Mouse (Mus musculus): ENCODE measurements around the gene S100a10. TPM values are rescaled to one million over a fixed set of nuclear protein-coding genes. Genes with fewer than 3 reads are reported as not detected.

The S100a10 gene
- polyA plus RNA-seq, 1 experiment from 2014 or later, result 50.9 TPM

DNA sequence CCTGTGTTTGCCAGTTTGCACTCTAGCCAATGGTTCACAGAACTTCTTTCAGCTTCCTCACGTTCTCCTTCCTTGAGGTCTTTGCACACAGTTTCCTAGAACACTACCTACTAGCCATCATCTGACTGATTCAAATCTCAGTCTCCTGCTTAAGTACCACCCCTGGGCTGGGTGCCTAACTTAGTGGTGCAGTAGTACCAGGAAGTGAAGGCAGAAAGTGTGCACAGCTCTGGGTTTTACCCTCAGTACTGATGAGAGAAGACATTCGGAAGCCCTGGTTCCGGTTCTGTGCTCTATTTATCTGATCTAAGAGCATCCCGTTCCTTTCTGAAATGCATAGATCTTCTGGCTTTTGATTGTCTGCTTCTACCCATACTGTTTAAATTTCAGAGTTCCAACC lies 26.8 kb downstream of the S100a10 start:
- 64% methylated on average over 4 of the region's 4 CpGs for WGBS (ENCODE audit: insufficient replicate concordance)

GRCm38 (mm10) chr3:93583056-93583455 lies 28.2 kb downstream of the S100a10 start:
- no peaks in the 10 kb centered on the region for H3K36me3 ChIP-seq (replicated peaks)
- no peaks in the 10 kb centered on the region for H3K9me3 ChIP-seq (replicated peaks)
- H3K9ac ChIP-seq, result no peak overlapping the region
- no peak for ATAC-seq (ENCODE audit: insufficient read depth)
- H3K27ac ChIP-seq (replicated peaks), result no peak overlapping the region
- H3K4me3 ChIP-seq (replicated peaks), result no peak overlapping the region
- 39% methylated on average over 2 of the region's 2 CpGs for WGBS (ENCODE audit: insufficient replicate concordance)
- no peak overlapping the region for H3K4me2 ChIP-seq
- H3K4me1 ChIP-seq (replicated peaks), result no peaks in the 10 kb centered on the region
- H3K27me3 ChIP-seq, result no peaks in the 10 kb centered on the region

More for the DNA sequence above, 26.8 kb downstream of the S100a10 start:
- Histone ChIP-seq H3K9ac (no peak overlapping the region), H3K9me3 (replicated peaks) (no peaks in the 10 kb centered on the region), H3K27me3 (no peaks in the 10 kb centered on the region), H3K36me3 (replicated peaks) (no peaks in the 10 kb centered on the region), H3K4me2 (no peak overlapping the region), H3K27ac (replicated peaks) (no peak overlapping the region), H3K4me3 (replicated peaks) (no peak overlapping the region), H3K4me1 (replicated peaks) (no peaks in the 10 kb centered on the region)
- no peak for ATAC-seq (ENCODE audit: insufficient read depth)

GRCm38 (mm10) chr3:93589629-93590028 lies 34.7 kb downstream of the S100a10 start:
- H3K9me3 ChIP-seq (replicated peaks), result no peaks in the 10 kb centered on the region
- ATAC-seq (ENCODE audit: insufficient read depth), result no peak
- no peak overlapping the region for H3K27ac ChIP-seq (replicated peaks)
- H3K4me1 ChIP-seq (replicated peaks), result no peaks in the 10 kb centered on the region
- no peaks in the 10 kb centered on the region for H3K27me3 ChIP-seq
- no peak overlapping the region for H3K4me3 ChIP-seq (replicated peaks)
- 72% methylated on average over 5 of the region's 5 CpGs for whole genome bisulfite sequencing (ENCODE audit: insufficient replicate concordance)
- H3K9ac ChIP-seq, result no peak overlapping the region
- no peaks in the 10 kb centered on the region for H3K36me3 ChIP-seq (replicated peaks)
- no peak overlapping the region for H3K4me2 ChIP-seq

DNA sequence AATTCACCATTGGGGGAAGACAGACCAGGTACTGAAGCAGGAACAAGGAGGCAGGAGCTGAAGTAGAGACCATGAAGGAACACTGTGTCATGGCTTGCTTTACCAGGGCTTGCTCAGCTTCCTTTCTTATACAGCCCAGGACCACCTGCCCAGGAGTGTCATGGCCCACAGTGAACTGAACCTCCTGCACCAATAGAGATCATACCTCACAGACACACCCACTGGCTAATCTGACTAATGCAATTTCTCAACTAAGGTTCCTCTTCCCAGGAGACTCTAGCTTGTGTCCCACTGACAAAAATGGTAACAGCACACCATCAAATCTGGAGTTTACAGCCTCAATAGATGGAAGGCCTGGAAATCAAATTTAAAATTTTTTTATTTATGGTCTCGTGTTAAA lies 35.4 kb downstream of the S100a10 start:
- H3K9me3 ChIP-seq (replicated peaks), result no peaks in the 10 kb centered on the region
- no peak overlapping the region for H3K4me2 ChIP-seq

GRCm38 (mm10) chr3:93592100-93592499 lies 37.2 kb downstream of the S100a10 start:
- H3K4me3 ChIP-seq (replicated peaks), result no peak overlapping the region
- H3K4me1 ChIP-seq (replicated peaks), result peaks cover 3% of the 10 kb centered on the region; the same call in 1 of the 2 replicates
- no peaks in the 10 kb centered on the region for H3K36me3 ChIP-seq (replicated peaks)
- no peaks in the 10 kb centered on the region for H3K27me3 ChIP-seq
- no peaks in the 10 kb centered on the region for H3K9me3 ChIP-seq (replicated peaks)
- H3K9ac ChIP-seq, result no peak overlapping the region
- H3K27ac ChIP-seq (replicated peaks), result no peak overlapping the region
- H3K4me2 ChIP-seq, result no peak overlapping the region
- WGBS (ENCODE audit: insufficient replicate concordance), result 63% methylated on average over 2 of the region's 2 CpGs
- no peak for ATAC-seq (ENCODE audit: insufficient read depth)

More for the DNA sequence above, 35.4 kb downstream of the S100a10 start:
- Histone ChIP-seq H3K27ac (replicated peaks) (no peak overlapping the region), H3K27me3 (no peaks in the 10 kb centered on the region), H3K4me1 (replicated peaks) (no peaks in the 10 kb centered on the region), H3K9ac (no peak overlapping the region), H3K36me3 (replicated peaks) (no peaks in the 10 kb centered on the region), H3K4me3 (replicated peaks) (no peak overlapping the region)
- ATAC-seq (ENCODE audit: insufficient read depth), result no peak
- 50% methylated on average over 1 of the region's 1 CpGs for WGBS (ENCODE audit: insufficient replicate concordance)

- Histone ChIP-seq H3K4me1 (replicated peaks) (peaks cover 8% of the 10 kb centered on the region; the same call in 1 of the 2 replicates), H3K27me3 (no peaks in the 10 kb centered on the region), H3K9me3 (replicated peaks) (no peaks in the 10 kb centered on the region), H3K9ac (no peak overlapping the region), H3K4me3 (replicated peaks) (no peak overlapping the region), H3K36me3 (replicated peaks) (no peaks in the 10 kb centered on the region), H3K27ac (replicated peaks) (no peak overlapping the region), H3K4me2 (no peak overlapping the region)
- ATAC-seq (ENCODE audit: insufficient read depth), result no peak
- WGBS (ENCODE audit: insufficient replicate concordance), result 57% methylated on average over 4 of the region's 4 CpGs
Measured at GRCm38 (mm10) chr3:93592976-93593375, 38.1 kb downstream of the S100a10 start.

DNA sequence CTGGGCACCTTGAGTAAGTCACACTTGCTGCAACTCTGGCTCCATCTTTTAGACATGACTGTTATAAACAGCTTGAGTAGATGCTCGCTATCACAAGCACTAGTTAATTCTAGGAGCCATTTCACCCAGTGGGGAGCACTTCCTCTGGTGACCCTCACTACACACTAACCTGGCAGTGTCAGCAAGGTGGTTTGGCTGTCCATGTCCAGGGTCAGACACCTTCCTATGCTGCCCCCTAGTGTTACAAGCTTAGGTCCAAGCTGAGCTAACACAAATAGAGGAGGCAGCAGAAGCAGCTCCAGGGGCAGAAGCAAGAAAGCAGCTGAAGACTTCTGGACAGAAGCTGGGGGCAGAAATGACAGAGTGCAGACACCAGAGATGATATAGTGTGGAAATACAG lies 38.6 kb downstream of the S100a10 start:
- 32% methylated on average over 1 of the region's 1 CpGs for WGBS (ENCODE audit: insufficient replicate concordance)
- no peak for ATAC-seq (ENCODE audit: insufficient read depth)
- H3K36me3 ChIP-seq (replicated peaks), result no peaks in the 10 kb centered on the region

GRCm38 (mm10) chr3:93596632-93597031 lies 41.8 kb downstream of the S100a10 start:
- H3K9ac ChIP-seq, result no peak overlapping the region
- no peaks in the 10 kb centered on the region for H3K27me3 ChIP-seq
- no peak overlapping the region for H3K4me2 ChIP-seq
- no peaks in the 10 kb centered on the region for H3K9me3 ChIP-seq (replicated peaks)
- no peaks in the 10 kb centered on the region for H3K36me3 ChIP-seq (replicated peaks)
- H3K4me1 ChIP-seq (replicated peaks), result peaks cover 8% of the 10 kb centered on the region; the same call in 1 of the 2 replicates
- no peak overlapping the region for H3K4me3 ChIP-seq (replicated peaks)
- H3K27ac ChIP-seq (replicated peaks), result no peak overlapping the region
- ATAC-seq (ENCODE audit: insufficient read depth), result no peak
- WGBS (ENCODE audit: insufficient replicate concordance), result 49% methylated on average over 1 of the region's 1 CpGs

More for the DNA sequence above, 38.6 kb downstream of the S100a10 start:
- H3K4me3 ChIP-seq (replicated peaks), result no peak overlapping the region
- no peak overlapping the region for H3K27ac ChIP-seq (replicated peaks)
- no peak overlapping the region for H3K9ac ChIP-seq
- H3K4me1 ChIP-seq (replicated peaks), result peaks cover 8% of the 10 kb centered on the region; the same call in 1 of the 2 replicates
- H3K27me3 ChIP-seq, result no peaks in the 10 kb centered on the region
- no peaks in the 10 kb centered on the region for H3K9me3 ChIP-seq (replicated peaks)
- H3K4me2 ChIP-seq, result no peak overlapping the region

DNA sequence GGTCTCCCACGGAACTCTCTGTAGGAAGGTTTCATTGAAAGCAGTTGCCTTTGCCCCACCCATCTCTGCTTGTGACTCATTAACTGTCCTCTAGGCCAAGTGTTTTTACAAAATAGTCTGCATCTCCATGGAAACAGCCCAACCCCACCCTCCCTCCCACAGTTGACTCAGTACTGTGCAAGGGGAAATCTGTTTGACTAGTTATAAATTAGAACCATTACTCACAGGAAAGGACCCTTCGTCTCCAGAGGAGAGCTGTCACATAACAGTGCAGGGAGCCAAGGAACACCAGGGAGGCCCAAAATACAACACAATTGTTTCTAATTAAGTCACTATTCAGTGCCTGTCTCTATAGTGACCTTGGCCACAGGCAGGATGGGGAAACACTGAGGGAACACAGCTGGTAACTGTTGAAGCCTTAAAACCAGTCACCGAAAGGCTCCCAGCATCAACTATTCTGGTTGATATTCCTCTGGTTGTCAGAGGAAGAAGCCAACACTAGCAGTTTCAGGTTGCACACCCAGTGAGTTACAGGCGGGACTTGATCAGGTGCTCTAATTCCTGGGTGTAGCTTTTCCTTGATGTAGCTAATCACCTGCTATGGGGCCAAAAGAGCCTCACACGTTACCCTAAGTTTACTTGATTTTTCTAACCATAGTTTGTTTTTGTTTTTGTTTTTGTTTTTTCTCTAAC lies 42.5 kb downstream of the S100a10 start:
- Histone ChIP-seq H3K36me3 (replicated peaks) (no peaks in the 10 kb centered on the region), H3K27ac (replicated peaks) (no peak overlapping the region), H3K27me3 (no peaks in the 10 kb centered on the region), H3K9ac (no peak overlapping the region), H3K4me2 (no peak overlapping the region), H3K9me3 (replicated peaks) (no peaks in the 10 kb centered on the region), H3K4me1 (replicated peaks) (peaks cover 8% of the 10 kb centered on the region; the same call in 1 of the 2 replicates), H3K4me3 (replicated peaks) (no peak overlapping the region)
- 36% methylated on average over 5 of the region's 5 CpGs for WGBS (ENCODE audit: insufficient replicate concordance)
- peak; percentile 51 for ATAC-seq (ENCODE audit: insufficient read depth)

DNA sequence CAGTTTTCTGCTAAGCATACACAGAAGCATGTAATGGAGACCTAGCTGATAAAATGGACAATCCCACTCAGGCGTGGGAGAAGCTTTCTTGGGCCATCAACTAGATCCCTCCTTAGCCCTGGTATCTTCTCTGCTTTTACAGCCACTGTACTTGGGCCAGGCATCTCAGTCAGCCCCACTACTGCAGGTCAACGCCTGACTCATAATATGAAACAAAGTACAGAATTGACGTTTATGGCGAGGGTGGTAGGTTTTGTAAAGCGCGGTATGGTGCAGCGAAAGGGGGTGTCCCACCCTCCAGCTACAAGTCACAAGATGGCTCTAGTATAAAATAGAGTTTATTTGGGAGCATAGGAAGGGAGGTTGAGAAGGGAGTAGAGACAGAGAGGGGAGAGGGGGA lies 43.1 kb downstream of the S100a10 start:
- Histone ChIP-seq H3K9ac (no peak overlapping the region), H3K36me3 (replicated peaks) (no peaks in the 10 kb centered on the region), H3K27ac (replicated peaks) (no peak overlapping the region), H3K9me3 (replicated peaks) (no peaks in the 10 kb centered on the region), H3K4me3 (replicated peaks) (no peak overlapping the region), H3K27me3 (no peaks in the 10 kb centered on the region), H3K4me2 (no peak overlapping the region), H3K4me1 (replicated peaks) (peaks cover 8% of the 10 kb centered on the region; the same call in 1 of the 2 replicates)
- WGBS (ENCODE audit: insufficient replicate concordance), result 77% methylated on average over 7 of the region's 7 CpGs
- ATAC-seq (ENCODE audit: insufficient read depth), result no peak

GRCm38 (mm10) chr3:93600206-93600605 lies 45.3 kb downstream of the S100a10 start:
- no peak overlapping the region for H3K4me2 ChIP-seq
- no peak overlapping the region for H3K9ac ChIP-seq
- peaks cover 8% of the 10 kb centered on the region; the same call in 1 of the 2 replicates for H3K4me1 ChIP-seq (replicated peaks)
- H3K9me3 ChIP-seq (replicated peaks), result no peaks in the 10 kb centered on the region
- H3K27me3 ChIP-seq, result no peaks in the 10 kb centered on the region
- 66% methylated on average over 2 of the region's 2 CpGs for WGBS (ENCODE audit: insufficient replicate concordance)
- no peak overlapping the region for H3K27ac ChIP-seq (replicated peaks)
- H3K36me3 ChIP-seq (replicated peaks), result no peaks in the 10 kb centered on the region
- H3K4me3 ChIP-seq (replicated peaks), result no peak overlapping the region
- ATAC-seq (ENCODE audit: insufficient read depth), result no peak

DNA sequence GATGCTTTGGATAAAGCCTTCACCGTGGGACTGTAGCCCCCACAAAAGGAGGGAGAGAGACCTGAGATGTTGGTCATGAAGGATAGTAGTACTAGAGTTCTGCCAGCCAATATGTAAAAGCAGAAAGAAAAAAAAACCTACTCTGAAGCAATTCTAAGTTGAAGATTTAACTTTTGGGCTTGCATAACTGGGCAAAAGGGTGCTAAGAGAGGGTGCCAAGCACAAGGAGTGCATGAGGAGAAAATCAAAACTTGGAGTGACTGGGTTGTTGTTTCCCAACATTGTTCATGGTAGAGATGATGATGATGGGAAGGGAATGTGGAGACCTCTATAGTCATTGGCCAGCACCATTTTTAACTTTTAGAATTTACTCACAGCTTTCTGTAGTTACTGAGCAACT lies 47.0 kb downstream of the S100a10 start:
- Histone ChIP-seq H3K27ac (replicated peaks) (no peak overlapping the region), H3K4me3 (replicated peaks) (no peak overlapping the region), H3K9me3 (replicated peaks) (no peaks in the 10 kb centered on the region), H3K4me1 (replicated peaks) (peaks cover 4% of the 10 kb centered on the region; the same call in 1 of the 2 replicates), H3K36me3 (replicated peaks) (no peaks in the 10 kb centered on the region), H3K27me3 (no peaks in the 10 kb centered on the region), H3K4me2 (no peak overlapping the region), H3K9ac (no peak overlapping the region)
- WGBS (ENCODE audit: insufficient replicate concordance), result 58% methylated on average over 1 of the region's 1 CpGs
- ATAC-seq (ENCODE audit: insufficient read depth), result no peak

All from liver, embryonic 15.5 days (tissue).